Mouse (Mus musculus) hindbrain, embryonic 15.5 days (tissue): ENCODE data around the gene Abl2. TPM values are rescaled to one million over a fixed set of nuclear protein-coding genes. Genes with fewer than 3 reads are reported as not detected.

Experiments used
- ATAC-seq: fragments of 200-750 bp; cut with Nextera tagmentation; 2 replicates; pipeline ENCODE4 v1.8.0; 2017; ENCODE audit warnings: low read depth, moderate number of reproducible peaks, moderate TSS enrichment; ENCODE audit not compliant: low FRiP score
- H3K27ac ChIP-seq: fragments of 300-500 bp; sonication (generic); replicated peaks from 2 replicates; pipeline ENCODE4 v1.5.1; 2015; ENCODE audit warnings: mild to moderate bottlenecking, inconsistent platforms
- H3K27me3 ChIP-seq: fragments of 300-500 bp; sonication (generic); 2 replicates; pipeline ENCODE4 v1.6.1; 2015; ENCODE audit warnings: control low read depth, inconsistent platforms
- H3K36me3 ChIP-seq: fragments of 300-500 bp; sonication (generic); 2 replicates; pipeline ENCODE4 v1.6.1; 2015; ENCODE audit warnings: control low read depth, inconsistent platforms
- H3K4me1 ChIP-seq: fragments of 300-500 bp; sonication (generic); replicated peaks from 2 replicates; pipeline ENCODE4 v1.6.1; 2015; ENCODE audit warnings: control low read depth, inconsistent platforms
- H3K4me2 ChIP-seq: fragments of 300-500 bp; sonication (generic); 2 replicates; pipeline ENCODE4 v1.6.1; 2015; ENCODE audit warnings: moderate library complexity, mild to moderate bottlenecking, inconsistent platforms
- H3K4me3 ChIP-seq: fragments of 300-500 bp; sonication (generic); 2 replicates; pipeline ENCODE4 v1.5.1; 2015; ENCODE audit warnings: mild to moderate bottlenecking, inconsistent platforms
- H3K9ac ChIP-seq: fragments of 300-500 bp; sonication (generic); 2 replicates; pipeline ENCODE4 v1.6.1; 2015; ENCODE audit warnings: inconsistent platforms
- H3K9me3 ChIP-seq: fragments of 300-500 bp; sonication (generic); 2 replicates; pipeline ENCODE4 v1.6.1; 2016; ENCODE audit warnings: control low read depth, inconsistent platforms
- WGBS: fragments of 180-500 bp; shearing (Covaris S2); methylation state at CpG from one replicate; pipeline ENCODE4 v1.1.7; 2015; 5-methylcytosine and 5-hydroxymethylcytosine counted together
- polyA plus RNA-seq: library from polyadenylated mRNA; unstranded; fragments of >200 nt; fragmentation: Nextera tagmentation; extraction: Ambion mirVana; gene quantifications from 2 replicates; pipeline ENCODE4 v1.2.1, GENCODE M21; 2015

The Abl2 gene
- polyA plus RNA-seq, 1 experiment from 2014 or later = 5.7 TPM

- Histone ChIP-seq H3K27ac (no peak overlapping the region), H3K4me2 (0 out of 2 replicates have a peak overlapping the region, but pooled peaks have one; percentile 23), H3K27me3 (no peaks in the 10 kb centered on the region), H3K9ac (no peak overlapping the region), H3K4me3 (no peak overlapping the region), H3K36me3 (no peaks in the 10 kb centered on the region), H3K9me3 (no peaks in the 10 kb centered on the region), H3K4me1 (no peaks in the 10 kb centered on the region)
- WGBS = 50% methylated on average over 12 of the region's 12 CpGs
- ATAC-seq = no peak
Observed at GRCm38 (mm10) chr1:156543999-156544398, 14.6 kb upstream of the Abl2 start.

GRCm38 (mm10) chr1:156558950-156559640, 509 bp downstream of the Abl2 start:
- WGBS = under 1% methylated on average over 56 of the region's 66 CpGs
- peak overlapping the region; percentile 98 for H3K4me3 ChIP-seq
- H3K4me1 ChIP-seq = peaks cover 23% of the 10 kb centered on the region
- H3K9ac ChIP-seq = peak overlapping the region; percentile 99
- H3K4me2 ChIP-seq = peak overlapping the region; percentile 82
- peak; percentile 46 for ATAC-seq
- peak overlapping the region; percentile 97 for H3K27ac ChIP-seq
- H3K36me3 ChIP-seq = no peaks in the 10 kb centered on the region
- no peaks in the 10 kb centered on the region for H3K27me3 ChIP-seq
- no peaks in the 10 kb centered on the region for H3K9me3 ChIP-seq

GRCm38 (mm10) chr1:156559641-156560020, 1.0 kb downstream of the Abl2 start:
- Histone ChIP-seq H3K4me2 (peak overlapping the region; percentile 82), H3K9ac (peak overlapping the region; percentile 99), H3K27me3 (no peaks in the 10 kb centered on the region), H3K9me3 (no peaks in the 10 kb centered on the region), H3K27ac (peak overlapping the region; percentile 97), H3K36me3 (no peaks in the 10 kb centered on the region), H3K4me3 (peak overlapping the region; percentile 98), H3K4me1 (peaks cover 23% of the 10 kb centered on the region)
- no peak; the same call in 1 of the 2 replicates for ATAC-seq
- 11% methylated on average over 8 of the region's 8 CpGs for WGBS

- H3K9ac ChIP-seq = no peak overlapping the region
- no peaks in the 10 kb centered on the region for H3K36me3 ChIP-seq
Observed at GRCm38 (mm10) chr1:156560500-156560899, 1.9 kb downstream of the Abl2 start.

GRCm38 (mm10) chr1:156565328-156565727, 6.7 kb downstream of the Abl2 start:
- no peak for ATAC-seq
- Histone ChIP-seq H3K4me1 (peaks cover 11% of the 10 kb centered on the region), H3K27ac (no peak overlapping the region), H3K36me3 (no peaks in the 10 kb centered on the region), H3K4me3 (no peak overlapping the region), H3K9me3 (no peaks in the 10 kb centered on the region), H3K27me3 (no peaks in the 10 kb centered on the region), H3K9ac (no peak overlapping the region), H3K4me2 (no peak overlapping the region)
- WGBS = 45% methylated on average over 2 of the region's 2 CpGs

More at GRCm38 (mm10) chr1:156560500-156560899, 1.9 kb downstream of the Abl2 start:
- H3K4me2 ChIP-seq = peak overlapping the region; percentile 82
- H3K4me3 ChIP-seq = peak overlapping the region; percentile 98
- no peak overlapping the region for H3K27ac ChIP-seq
- no peaks in the 10 kb centered on the region for H3K27me3 ChIP-seq
- H3K4me1 ChIP-seq = peaks cover 23% of the 10 kb centered on the region
- WGBS = 88% methylated on average over 9 of the region's 9 CpGs
- H3K9me3 ChIP-seq = no peaks in the 10 kb centered on the region
- no peak for ATAC-seq

GRCm38 (mm10) chr1:156566132-156566531, 7.5 kb downstream of the Abl2 start:
- no peak overlapping the region for H3K27ac ChIP-seq
- no peak overlapping the region for H3K4me3 ChIP-seq
- H3K9ac ChIP-seq = no peak overlapping the region
- H3K36me3 ChIP-seq = no peaks in the 10 kb centered on the region
- H3K9me3 ChIP-seq = no peaks in the 10 kb centered on the region
- ATAC-seq = no peak
- no peaks in the 10 kb centered on the region for H3K27me3 ChIP-seq
- WGBS = 94% methylated on average over 3 of the region's 3 CpGs
- peaks cover 4% of the 10 kb centered on the region for H3K4me1 ChIP-seq
- H3K4me2 ChIP-seq = no peak overlapping the region

- no peak overlapping the region for H3K4me3 ChIP-seq
- no peaks in the 10 kb centered on the region for H3K36me3 ChIP-seq
- no peaks in the 10 kb centered on the region; the same call in 1 of the 2 replicates for H3K4me1 ChIP-seq
- H3K27me3 ChIP-seq = no peaks in the 10 kb centered on the region
- no peak for ATAC-seq
- no peak overlapping the region for H3K9ac ChIP-seq
- WGBS = 82% methylated on average over 4 of the region's 4 CpGs
- no peak overlapping the region for H3K4me2 ChIP-seq
- no peaks in the 10 kb centered on the region for H3K9me3 ChIP-seq
- no peak overlapping the region for H3K27ac ChIP-seq
Observed at GRCm38 (mm10) chr1:156569615-156570014, 11.0 kb downstream of the Abl2 start.

GRCm38 (mm10) chr1:156572952-156573351, 14.4 kb downstream of the Abl2 start:
- no peaks in the 10 kb centered on the region for H3K9me3 ChIP-seq
- H3K9ac ChIP-seq = no peak overlapping the region
- H3K27me3 ChIP-seq = no peaks in the 10 kb centered on the region
- H3K36me3 ChIP-seq = no peaks in the 10 kb centered on the region
- WGBS = 79% methylated on average over 4 of the region's 4 CpGs
- no peak overlapping the region for H3K27ac ChIP-seq
- no peak overlapping the region for H3K4me2 ChIP-seq
- no peak for ATAC-seq
- H3K4me1 ChIP-seq = no peaks in the 10 kb centered on the region; the same call in 1 of the 2 replicates
- no peak overlapping the region for H3K4me3 ChIP-seq

- H3K27ac ChIP-seq = no peak overlapping the region
- H3K9ac ChIP-seq = no peak overlapping the region
- no peak overlapping the region for H3K4me2 ChIP-seq
- 77% methylated on average over 11 of the region's 11 CpGs for WGBS
- peaks cover 13% of the 10 kb centered on the region for H3K4me1 ChIP-seq
- no peak overlapping the region for H3K4me3 ChIP-seq
- no peaks in the 10 kb centered on the region for H3K36me3 ChIP-seq
- peak; percentile 25; the same call in 1 of the 2 replicates for ATAC-seq
- H3K27me3 ChIP-seq = no peaks in the 10 kb centered on the region
- H3K9me3 ChIP-seq = no peaks in the 10 kb centered on the region
Observed at GRCm38 (mm10) chr1:156581149-156581548, 22.6 kb downstream of the Abl2 start.

- Histone ChIP-seq H3K27ac (no peak overlapping the region), H3K4me3 (no peak overlapping the region), H3K9ac (no peak overlapping the region), H3K9me3 (no peaks in the 10 kb centered on the region), H3K4me2 (no peak overlapping the region), H3K27me3 (no peaks in the 10 kb centered on the region), H3K36me3 (no peaks in the 10 kb centered on the region), H3K4me1 (peaks cover 13% of the 10 kb centered on the region)
- ATAC-seq = no peak
- 74% methylated on average over 1 of the region's 1 CpGs for WGBS
Observed at GRCm38 (mm10) chr1:156584175-156584574, 25.6 kb downstream of the Abl2 start.

GRCm38 (mm10) chr1:156585512-156585911, 26.9 kb downstream of the Abl2 start:
- peaks cover 8% of the 10 kb centered on the region for H3K4me1 ChIP-seq
- no peak overlapping the region for H3K9ac ChIP-seq
- H3K27ac ChIP-seq = no peak overlapping the region
- 78% methylated on average over 3 of the region's 3 CpGs for WGBS
- no peak overlapping the region for H3K4me2 ChIP-seq
- H3K27me3 ChIP-seq = no peaks in the 10 kb centered on the region
- no peaks in the 10 kb centered on the region for H3K9me3 ChIP-seq
- no peaks in the 10 kb centered on the region for H3K36me3 ChIP-seq
- no peak overlapping the region for H3K4me3 ChIP-seq
- ATAC-seq = no peak

- Histone ChIP-seq H3K4me3 (no peak overlapping the region), H3K27ac (no peak overlapping the region), H3K9ac (no peak overlapping the region), H3K36me3 (no peaks in the 10 kb centered on the region), H3K9me3 (no peaks in the 10 kb centered on the region), H3K4me1 (no peaks in the 10 kb centered on the region), H3K27me3 (no peaks in the 10 kb centered on the region), H3K4me2 (no peak overlapping the region)
- WGBS = 89% methylated on average over 3 of the region's 3 CpGs
- no peak for ATAC-seq
Observed at GRCm38 (mm10) chr1:156589811-156590305, 31.3 kb downstream of the Abl2 start.
